Mouse (Mus musculus): ENCODE measurements around the gene Gatad2b. TPM values are rescaled to one million over a fixed set of nuclear protein-coding genes. Genes with fewer than 3 reads are reported as not detected.

The Gatad2b gene
- total RNA-seq, 2 experiments from 2014 or later = 59.5 to 62.0 TPM

DNA sequence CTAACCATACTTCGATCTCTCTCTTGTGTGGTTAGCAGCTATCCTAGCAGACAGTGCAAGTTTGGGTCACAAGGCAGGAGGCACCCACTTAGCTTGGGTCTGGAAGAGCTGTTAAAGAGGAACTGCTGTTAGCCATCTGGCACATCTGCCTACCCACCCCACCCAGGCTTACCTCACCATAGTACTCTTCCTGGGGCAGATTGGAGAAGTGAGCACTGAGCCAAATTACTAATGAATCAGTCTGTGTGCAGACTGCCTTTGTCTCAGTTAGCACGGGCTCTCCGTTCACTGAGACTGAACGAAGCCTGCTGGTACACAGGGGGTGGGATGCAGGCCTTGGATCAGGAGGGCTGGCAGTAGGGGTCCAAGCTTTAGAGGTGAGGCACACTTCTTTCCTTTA is 90.7 kb downstream of the Gatad2b start:
- DNase-seq = no peak

DNA sequence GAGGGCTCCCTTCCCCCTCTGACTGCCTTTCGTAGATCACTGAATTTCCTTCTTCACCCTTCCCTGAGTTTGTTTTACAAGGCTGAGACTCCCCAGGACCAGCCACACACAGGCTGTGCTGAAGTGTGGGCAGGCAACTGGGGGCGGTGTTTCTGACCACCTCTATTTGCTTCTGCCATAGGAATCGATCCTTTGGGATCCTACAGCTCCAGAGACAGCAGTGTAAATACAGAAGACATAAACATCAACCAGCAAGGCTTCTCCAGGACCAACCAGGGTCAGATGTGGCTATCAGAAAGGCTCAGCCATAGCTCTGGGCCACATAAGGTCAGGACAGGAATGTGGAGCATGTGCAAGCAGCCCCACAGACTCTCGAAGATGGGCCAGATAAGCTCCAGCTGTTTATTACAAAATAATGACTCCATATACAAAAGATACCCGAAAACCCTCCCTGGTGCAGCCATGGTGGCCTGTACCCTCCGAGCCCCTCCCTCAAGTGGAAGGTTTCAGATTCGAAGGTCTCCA is 91.9 kb downstream of the Gatad2b start:
- DNase-seq = no peak

DNA sequence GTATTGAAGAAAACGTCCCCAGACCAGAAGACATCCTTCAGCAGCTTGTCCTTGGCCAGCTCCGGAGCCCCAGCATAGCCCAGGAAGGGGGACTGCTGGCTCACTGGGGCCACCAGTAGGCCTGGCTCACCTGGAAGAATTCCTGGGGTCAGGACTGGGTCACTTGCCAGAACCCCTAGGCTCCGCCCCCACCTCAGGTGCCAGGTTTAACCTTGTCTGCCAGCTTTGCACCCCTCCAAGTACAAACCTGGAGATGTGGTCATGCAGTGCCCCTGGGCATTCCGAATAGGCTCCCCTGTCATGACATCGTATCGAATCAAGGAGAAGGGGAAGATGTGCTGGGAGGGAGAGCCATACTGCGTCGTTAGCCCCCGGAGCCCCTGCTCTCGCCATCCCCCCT is 93.8 kb downstream of the Gatad2b start:
- no peak for DNase-seq

DNA sequence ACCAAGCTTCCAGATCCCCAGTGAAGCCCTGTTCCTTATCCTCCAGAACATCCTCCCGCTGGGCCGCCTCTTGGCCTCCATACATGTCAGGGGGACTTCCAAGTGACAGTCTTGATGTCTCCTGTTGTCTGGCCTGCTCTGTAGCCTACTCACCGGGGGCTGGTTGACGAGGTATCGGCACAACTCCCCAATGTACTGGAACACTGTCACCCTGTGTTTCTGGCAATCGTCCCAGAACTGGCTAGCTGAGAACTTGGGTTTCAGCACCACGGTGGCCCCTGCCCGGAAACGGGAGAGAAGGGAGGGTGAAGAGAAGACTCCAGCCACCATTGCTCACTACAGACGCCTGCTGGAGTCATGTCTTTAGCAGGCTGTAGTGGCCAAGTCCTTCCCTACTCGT is 94.5 kb downstream of the Gatad2b start:
- DNase-seq = peak; percentile 49

DNA sequence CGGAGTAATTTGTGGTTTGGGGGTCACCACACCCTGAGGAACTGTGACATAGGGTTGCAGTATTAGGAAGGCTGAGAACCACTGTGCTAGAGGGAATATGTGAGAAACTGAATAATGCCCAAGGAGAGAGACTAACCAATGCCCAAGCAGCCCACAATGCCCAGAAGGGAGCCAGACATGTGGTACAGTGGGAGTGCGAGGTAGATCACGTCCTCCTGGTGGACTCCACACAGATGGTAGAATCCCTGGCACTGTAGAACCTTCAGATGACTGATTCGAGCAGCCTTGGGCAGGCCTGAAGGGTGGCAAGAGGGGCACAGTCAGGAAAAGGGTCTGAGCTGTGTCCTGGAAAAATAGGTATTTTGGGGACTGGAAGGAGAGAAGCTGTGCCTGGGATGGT is 95.2 kb downstream of the Gatad2b start:
- no peak for DNase-seq

DNA sequence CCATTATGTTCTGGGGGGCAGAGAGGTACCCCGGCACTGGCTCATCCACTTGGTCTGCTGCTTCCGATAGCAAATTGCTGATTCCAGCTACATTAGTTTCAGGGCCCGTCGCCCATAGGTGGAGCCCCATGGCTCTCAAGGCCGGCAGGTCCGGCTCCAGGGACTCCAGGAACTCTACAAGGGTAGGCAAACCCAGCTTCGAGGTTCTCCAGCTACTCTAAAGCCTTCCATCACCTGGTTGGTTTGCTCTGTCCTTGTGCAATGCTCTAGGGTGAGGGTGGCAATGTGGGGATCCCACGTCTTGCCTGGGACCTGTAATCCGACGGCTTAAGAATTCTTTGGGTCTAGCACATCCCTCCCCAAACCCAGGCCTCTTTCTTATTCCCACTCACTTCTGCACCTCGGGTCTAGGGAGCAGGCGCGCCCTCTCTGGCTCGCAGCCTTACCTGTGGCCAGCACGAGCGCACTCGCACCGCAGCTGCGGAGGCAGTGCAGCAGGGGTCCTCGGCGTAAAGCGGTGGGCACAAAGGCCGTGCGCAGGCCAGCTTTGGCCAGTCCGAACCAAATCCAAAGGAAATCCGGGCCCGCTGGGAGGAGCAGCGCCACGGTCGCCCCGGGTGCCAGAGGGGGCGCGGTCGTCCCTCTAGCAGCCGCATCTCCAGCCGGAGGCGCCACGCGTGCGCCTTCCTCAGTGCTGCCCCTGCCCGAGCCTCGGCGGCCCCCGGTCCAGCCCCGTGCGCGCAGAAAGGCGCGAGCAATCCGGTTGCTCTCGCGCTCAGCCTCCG is 95.9 kb downstream of the Gatad2b start:
- DNase-seq = peak; percentile 57

DNA sequence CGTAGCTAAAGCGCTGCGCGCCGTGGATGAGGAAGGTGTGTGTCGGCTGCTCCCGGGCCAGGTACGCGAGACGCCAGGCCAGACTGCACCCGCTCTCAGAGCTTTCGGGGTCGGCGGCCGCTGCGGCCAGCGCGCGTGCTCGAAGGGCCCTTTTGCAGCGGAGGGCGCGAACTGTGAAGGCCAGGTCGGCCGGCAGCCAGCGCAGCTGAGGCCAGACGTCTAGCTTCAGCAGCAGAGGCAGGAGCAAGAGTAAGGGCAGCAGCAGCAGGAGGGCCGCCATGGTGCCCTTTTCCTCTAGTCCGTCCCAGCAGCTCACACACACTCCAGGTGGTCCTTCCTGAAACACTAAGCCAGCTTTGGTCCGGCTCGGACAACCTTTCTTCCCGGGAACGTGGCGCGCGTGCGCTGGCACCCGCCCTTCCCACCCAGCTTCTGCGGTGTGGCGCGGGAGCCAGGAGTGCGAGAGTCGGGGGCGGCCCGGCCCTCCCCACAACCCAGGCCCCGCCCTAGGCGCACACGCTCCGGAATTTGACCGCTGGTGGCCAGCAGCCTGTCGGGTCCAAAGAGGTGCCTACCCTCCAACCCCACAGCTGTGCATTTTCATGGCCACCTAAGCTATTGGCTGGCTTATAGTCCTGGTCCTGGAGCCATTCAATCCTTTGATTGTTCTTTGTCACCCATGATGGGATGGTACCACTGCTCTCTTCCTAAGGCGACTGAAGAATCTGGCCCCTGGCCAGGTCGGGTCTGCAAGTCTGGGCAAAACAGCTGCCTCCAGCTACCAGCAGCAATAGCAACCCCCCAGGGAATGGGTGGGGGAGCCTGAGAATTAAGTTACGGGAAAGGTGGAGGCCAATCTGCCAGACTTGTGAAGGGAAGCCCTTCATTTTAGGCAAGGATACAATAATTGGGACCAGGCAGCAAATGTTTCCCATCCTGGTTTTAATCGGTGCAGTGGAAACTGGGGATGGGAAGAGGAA is 96.8 kb downstream of the Gatad2b start, which contains the start of gene Slc27a3:
Gene Slc27a3 (minus strand): TSS at position 428 of the 980 bp plus-strand sequence.
- peak; percentile 60 for DNase-seq

DNA sequence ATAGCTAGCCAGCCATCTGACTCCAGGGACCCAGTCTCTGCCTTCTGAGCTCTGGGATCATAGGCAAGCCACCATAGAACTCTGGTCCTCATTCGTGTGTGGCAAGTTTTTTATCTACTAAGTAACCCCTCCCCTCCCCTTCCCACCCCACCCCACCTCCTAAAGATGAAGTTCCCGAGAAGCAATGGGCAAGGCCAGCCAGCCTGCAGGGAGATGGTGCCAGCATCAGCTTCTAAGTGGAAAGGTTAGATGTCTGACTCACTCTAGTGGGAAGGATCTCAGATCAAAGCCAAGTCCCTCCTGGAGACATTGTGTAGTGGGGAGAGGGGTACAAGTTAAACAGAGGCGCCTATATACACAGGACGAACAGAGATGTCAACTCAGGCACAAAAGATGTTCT is 98.0 kb downstream of the Gatad2b start:
- no peak for DNase-seq

DNA sequence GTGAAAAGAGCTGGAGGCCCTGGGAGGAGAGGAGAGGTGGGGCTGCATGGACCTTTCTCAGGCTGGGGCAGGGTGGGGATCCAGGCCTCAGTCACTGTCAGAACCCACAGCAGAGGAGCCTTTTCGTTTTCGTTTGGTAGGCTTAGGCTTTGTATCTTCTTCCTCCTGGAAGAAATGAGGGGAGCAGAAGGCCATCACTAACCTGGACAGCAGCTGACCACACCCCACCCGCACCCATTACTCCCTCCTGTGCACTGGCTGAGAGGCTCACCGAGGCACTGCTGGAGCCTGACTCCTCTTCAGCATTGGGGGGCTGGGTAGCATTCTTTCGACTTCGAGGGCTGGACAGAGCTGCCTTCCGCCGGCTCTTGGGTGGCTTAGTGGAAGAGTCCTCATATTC is 99.0 kb downstream of the Gatad2b start:
- DNase-seq = no peak

DNA sequence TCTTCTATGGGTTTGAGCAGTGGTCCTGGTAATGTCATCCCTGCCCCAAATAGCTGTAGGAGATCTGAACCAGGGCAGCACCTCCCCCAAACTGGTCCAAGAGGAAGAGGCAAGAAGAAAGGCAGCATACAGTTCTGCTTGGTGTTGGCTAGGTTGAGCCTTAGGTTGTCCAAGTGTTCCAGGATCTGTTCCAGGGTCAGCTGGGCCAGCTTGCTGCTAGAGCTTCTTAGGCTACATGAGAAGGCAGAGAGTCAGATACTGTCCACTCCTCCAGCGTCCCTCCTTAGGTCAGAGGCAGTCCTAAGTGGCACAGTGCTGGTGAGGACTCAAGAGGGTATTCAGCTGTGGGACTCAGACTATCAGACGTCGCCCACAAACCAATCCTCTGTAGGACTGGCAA is 99.7 kb downstream of the Gatad2b start:
- DNase-seq = no peak

DNA sequence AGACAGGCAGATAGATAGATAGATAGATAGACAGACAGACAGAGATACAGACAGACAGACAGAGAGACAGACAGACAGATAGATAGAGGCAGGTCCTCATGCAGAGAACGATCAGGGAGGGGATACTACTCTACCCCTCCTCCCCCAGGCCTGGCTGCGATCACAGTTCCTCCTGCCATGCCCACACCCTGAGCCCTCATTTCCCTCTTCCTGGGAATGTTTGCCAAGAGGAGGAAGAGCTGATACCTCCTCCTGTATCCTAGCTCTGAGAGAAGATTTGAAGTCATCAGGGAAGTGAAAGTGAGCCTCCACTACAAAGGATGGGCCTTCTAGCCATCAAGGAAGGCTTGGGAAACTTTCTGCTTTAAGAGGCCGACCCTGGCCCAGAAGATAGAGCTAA is 102.7 kb downstream of the Gatad2b start:
- no peak for DNase-seq

DNA sequence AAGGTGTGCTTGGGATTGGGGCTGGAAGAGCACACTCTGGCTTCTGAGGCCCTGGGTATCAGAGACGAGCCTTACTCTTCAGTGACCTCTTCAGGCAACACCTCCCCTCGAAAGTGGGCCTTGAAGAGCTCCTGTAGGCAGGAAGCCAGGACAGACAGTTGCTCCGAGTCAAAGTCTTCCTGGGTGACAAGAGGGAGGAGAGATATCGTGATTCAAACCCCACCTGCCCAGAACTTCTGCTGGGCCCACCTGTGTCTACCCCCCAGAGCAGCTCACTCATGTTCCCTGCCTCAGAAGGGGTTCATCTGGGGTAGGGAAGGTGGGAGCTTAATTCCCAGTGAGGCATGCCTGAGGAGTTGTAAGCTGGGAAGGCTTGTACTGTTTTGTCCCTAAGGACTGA is 108.0 kb downstream of the Gatad2b start:
- DNase-seq = no peak

DNA sequence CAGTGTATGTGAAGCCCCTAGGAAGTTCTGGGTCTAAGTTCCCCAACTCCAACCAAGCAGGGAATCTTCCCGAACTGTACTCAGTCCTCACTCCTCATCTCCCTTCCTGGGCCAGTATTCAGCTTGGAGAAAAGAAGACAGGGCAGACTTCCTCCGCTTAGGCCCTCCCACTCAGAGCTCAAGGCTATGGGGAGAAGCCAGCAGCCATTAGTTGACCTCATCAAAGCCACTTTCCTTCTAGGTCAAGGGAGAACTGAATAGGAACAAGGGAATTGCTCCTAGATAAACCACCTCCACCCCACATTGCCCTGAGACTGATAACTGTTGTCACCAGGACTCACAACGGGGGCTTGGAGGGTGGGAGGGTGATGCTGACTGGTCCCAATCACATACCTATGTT is 111.1 kb downstream of the Gatad2b start:
- no peak for DNase-seq

DNA sequence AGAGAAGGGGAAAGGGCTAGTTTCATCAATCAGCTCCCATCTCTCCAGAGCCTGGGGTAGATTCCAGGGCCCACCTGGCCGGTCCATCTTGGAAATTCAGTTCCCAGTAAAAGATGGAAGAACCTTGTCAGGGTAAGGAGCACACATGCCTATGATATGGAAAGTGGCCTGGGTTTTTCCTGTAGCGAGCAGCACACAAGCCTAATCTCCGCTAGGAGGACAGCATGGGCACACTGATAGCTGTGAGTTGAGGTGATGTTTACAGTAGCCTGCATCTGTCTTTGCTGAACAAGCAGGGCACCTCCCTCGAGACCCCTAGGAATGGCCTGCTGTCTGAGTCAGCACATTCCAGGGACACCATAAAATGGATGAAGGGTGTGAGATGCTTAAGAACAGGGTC is 111.6 kb downstream of the Gatad2b start:
- no peak for DNase-seq

DNA sequence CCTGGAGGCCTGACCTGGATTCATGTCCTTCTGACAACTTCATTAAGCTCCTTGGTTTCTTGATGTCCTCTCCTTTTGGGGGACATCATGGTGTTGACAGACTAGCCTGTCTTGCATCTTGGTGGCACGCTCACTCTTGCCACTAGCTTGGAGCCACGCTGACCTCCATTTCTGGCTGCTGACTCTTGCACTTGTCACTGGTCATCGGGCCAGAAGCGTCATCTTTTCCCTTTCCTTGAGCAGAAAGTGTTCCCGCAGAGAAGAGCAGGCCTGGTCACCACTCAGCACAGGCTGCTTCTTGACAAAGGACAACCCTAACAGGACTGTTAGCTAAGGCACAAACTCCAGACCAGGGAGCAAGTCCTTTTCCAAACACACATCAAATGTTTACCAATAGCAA is 113.4 kb downstream of the Gatad2b start:
- no peak for DNase-seq

DNA sequence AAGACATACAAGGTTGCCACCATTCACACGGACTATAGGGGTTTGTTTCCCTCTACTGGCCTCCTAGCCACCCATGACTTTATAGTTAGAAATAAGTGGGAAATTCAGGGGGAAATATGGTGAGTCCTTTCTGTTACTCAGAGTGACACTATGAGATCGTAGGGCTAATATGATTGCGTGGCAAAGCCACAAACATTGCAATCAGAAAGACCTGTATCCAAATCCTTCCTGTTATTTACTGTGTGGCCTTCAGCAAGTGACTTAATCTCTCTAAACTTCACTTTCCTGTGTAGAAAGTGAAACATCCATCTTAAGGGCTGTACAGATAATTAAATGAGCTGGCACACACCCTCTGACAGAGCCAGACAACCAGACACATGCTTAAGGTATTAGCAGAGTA is 115.7 kb downstream of the Gatad2b start:
- no peak for DNase-seq

DNA sequence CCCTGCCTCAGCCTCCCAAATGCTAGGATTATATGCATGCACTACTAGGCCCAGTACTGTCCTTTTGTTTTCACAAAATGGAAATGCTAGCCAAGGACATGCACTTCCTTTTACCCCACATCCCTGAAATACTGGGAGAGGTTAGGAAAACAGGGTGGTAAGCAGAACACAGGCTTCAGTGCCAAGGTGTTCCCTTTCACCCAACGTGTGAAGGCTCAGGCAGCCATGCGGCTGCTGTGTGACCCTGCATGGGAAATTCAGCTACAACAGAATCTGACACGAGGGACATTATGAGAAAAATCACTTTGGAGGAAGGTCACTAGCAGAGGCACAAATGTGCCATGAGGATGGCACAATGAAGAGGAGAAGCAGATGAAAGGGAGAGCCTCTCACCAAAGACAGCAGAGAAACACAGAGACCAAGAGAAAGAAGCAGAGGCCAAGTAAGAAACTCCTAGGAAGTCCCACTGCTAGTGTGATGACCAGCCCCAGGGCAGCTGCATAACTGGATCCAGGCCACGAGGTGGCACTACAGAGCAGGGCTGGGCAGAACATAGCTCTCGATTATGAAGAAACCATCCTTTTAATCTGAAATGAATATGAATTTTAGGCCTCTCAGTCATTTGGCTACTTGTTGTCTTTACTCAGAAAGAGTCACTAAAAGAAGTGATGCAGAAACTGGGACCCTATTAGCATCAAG is 119.5 kb downstream of the Gatad2b start:
- peak; percentile 86 for DNase-seq

DNA sequence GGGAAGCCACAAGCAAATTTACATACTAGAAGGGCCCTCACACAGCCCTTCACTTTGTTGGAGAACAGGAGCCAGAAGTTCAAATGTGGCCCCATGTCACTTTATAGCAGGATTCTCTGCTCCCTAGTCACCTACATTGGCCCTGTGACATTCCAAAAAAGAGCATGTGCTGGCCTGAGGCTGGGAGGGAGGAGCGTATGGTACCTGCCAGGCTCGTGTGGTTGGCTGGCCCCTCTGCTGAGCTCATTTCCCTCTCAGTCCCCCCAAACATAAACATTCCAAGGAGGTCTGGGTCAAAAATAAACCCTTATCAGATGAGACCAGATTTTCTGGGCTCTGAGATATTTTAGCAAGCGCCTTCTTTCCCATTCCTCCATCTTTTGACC is 120.0 kb downstream of the Gatad2b start:
- DNase-seq = no peak
